Mouse (Mus musculus) liver, embryonic 13.5 days (tissue): ENCODE data around the gene Cemip2. TPM values are rescaled to one million over a fixed set of nuclear protein-coding genes. Genes with fewer than 3 reads are reported as not detected.
"Not testable (repeated sequence)": the region's sequence is repeated elsewhere in the genome, so short reads cannot be mapped to it uniquely, and the experiment has no call there.

Experiments
- ATAC-seq: fragments of 200-750 bp; cut with Nextera tagmentation; 2 replicates; pipeline ENCODE4 v1.8.0; 2017; ENCODE audit warnings: low read depth, mild to moderate bottlenecking, moderate number of reproducible peaks, moderate library complexity
- DNase-seq: peaks from one replicate; pipeline ENCODE4 v3.0.0; 2022
- H3K27ac ChIP-seq: fragments of 300-500 bp; sonication (generic); 2 replicates; pipeline ENCODE4 v1.5.1; 2015; ENCODE audit warnings: moderate library complexity, mild to moderate bottlenecking, inconsistent platforms
- H3K27me3 ChIP-seq: fragments of 300-500 bp; sonication (generic); 2 replicates; pipeline ENCODE4 v1.6.1; 2015; ENCODE audit warnings: mild to moderate bottlenecking, inconsistent platforms
- H3K36me3 ChIP-seq: fragments of 300-500 bp; sonication (generic); 2 replicates; pipeline ENCODE4 v1.6.1; 2015; ENCODE audit warnings: mild to moderate bottlenecking, inconsistent platforms
- H3K4me1 ChIP-seq: fragments of 300-500 bp; sonication (generic); replicated peaks from 2 replicates; pipeline ENCODE4 v1.6.1; 2015; ENCODE audit warnings: inconsistent platforms
- H3K4me2 ChIP-seq: fragments of 300-500 bp; sonication (generic); 2 replicates; pipeline ENCODE4 v1.6.1; 2015; ENCODE audit warnings: inconsistent platforms, mild to moderate bottlenecking, moderate library complexity
- H3K4me3 ChIP-seq: fragments of 300-500 bp; sonication (generic); replicated peaks from 2 replicates; pipeline ENCODE4 v1.5.1; 2015; ENCODE audit warnings: mild to moderate bottlenecking, inconsistent platforms
- H3K9ac ChIP-seq: fragments of 300-500 bp; sonication (generic); 2 replicates; pipeline ENCODE4 v1.6.1; 2015; ENCODE audit warnings: mild to moderate bottlenecking, inconsistent platforms
- H3K9me3 ChIP-seq: fragments of 300-500 bp; sonication (generic); replicated peaks from 2 replicates; pipeline ENCODE4 v1.6.1; 2016; ENCODE audit warnings: inconsistent platforms
- WGBS: fragments of 180-500 bp; shearing (Covaris S2); methylation state at CpG from one replicate; pipeline ENCODE4 v1.1.7; 2015; ENCODE audit not compliant: insufficient replicate concordance; 5-methylcytosine and 5-hydroxymethylcytosine counted together
- polyA plus RNA-seq: library from polyadenylated mRNA; unstranded; fragments of >200 nt; fragmentation: Nextera tagmentation; extraction: Ambion mirVana; gene quantifications from 2 replicates; pipeline ENCODE4 v1.2.1, GENCODE M21; 2015

Gene Cemip2
- polyA plus RNA-seq, 1 experiment from 2014 or later = 7.2 TPM

- DNase-seq (no peak), ATAC-seq (no peak)
- Histone ChIP-seq H3K27ac (no peak overlapping the region), H3K9ac (no peak overlapping the region), H3K4me3 (no peak overlapping the region), H3K4me2 (no peak overlapping the region), H3K9me3 (no peaks in the 10 kb centered on the region), H3K36me3 (peaks cover 11% of the 10 kb centered on the region; the same call in 1 of the 2 replicates), H3K4me1 (no peaks in the 10 kb centered on the region), H3K27me3 (no peaks in the 10 kb centered on the region)
- WGBS = 70% methylated on average over 12 of the region's 12 CpGs
Measured at GRCm38 (mm10) chr19:21858846-21859521, 80.8 kb downstream of the Cemip2 start.

- H3K4me2 ChIP-seq = no peak overlapping the region
- H3K9me3 ChIP-seq = no peaks in the 10 kb centered on the region
- no peak overlapping the region for H3K9ac ChIP-seq
- 69% methylated on average over 4 of the region's 5 CpGs for WGBS
- H3K4me1 ChIP-seq = no peaks in the 10 kb centered on the region
- no peak for DNase-seq
- no peak overlapping the region for H3K27ac ChIP-seq
- H3K27me3 ChIP-seq = no peaks in the 10 kb centered on the region
- no peak for ATAC-seq
- peaks cover 7% of the 10 kb centered on the region; the same call in 1 of the 2 replicates for H3K36me3 ChIP-seq
- no peak overlapping the region for H3K4me3 ChIP-seq
Measured at GRCm38 (mm10) chr19:21860132-21860531, 82.0 kb downstream of the Cemip2 start.

GRCm38 (mm10) chr19:21860894-21861293, 82.8 kb downstream of the Cemip2 start:
- 71% methylated on average over 6 of the region's 6 CpGs for WGBS
- ATAC-seq (no peak), DNase-seq (no peak)
- H3K9ac ChIP-seq = no peak overlapping the region
- peaks cover 5% of the 10 kb centered on the region; the same call in 1 of the 2 replicates for H3K36me3 ChIP-seq
- H3K27ac ChIP-seq = no peak overlapping the region
- H3K9me3 ChIP-seq = no peaks in the 10 kb centered on the region
- H3K4me3 ChIP-seq = no peak overlapping the region
- no peaks in the 10 kb centered on the region for H3K4me1 ChIP-seq
- H3K27me3 ChIP-seq = no peaks in the 10 kb centered on the region
- no peak overlapping the region for H3K4me2 ChIP-seq

GRCm38 (mm10) chr19:21862289-21862990, 84.3 kb downstream of the Cemip2 start:
- no peaks in the 10 kb centered on the region for H3K4me1 ChIP-seq

GRCm38 (mm10) chr19:21862991-21863931, 85.1 kb downstream of the Cemip2 start:
- Histone ChIP-seq H3K4me2 (no peak overlapping the region), H3K4me3 (no peak overlapping the region), H3K4me1 (no peaks in the 10 kb centered on the region), H3K27ac (no peak overlapping the region), H3K27me3 (no peaks in the 10 kb centered on the region), H3K9me3 (no peaks in the 10 kb centered on the region), H3K9ac (no peak overlapping the region), H3K36me3 (no peaks in the 10 kb centered on the region)
- DNase-seq = no peak
- 66% methylated on average over 9 of the region's 9 CpGs for WGBS
- no peak for ATAC-seq

More at GRCm38 (mm10) chr19:21862289-21862990, 84.3 kb downstream of the Cemip2 start:
- no peak overlapping the region for H3K9ac ChIP-seq
- DNase-seq (no peak), ATAC-seq (no peak)
- H3K27me3 ChIP-seq = no peaks in the 10 kb centered on the region
- H3K9me3 ChIP-seq = no peaks in the 10 kb centered on the region
- no peak overlapping the region for H3K27ac ChIP-seq
- no peak overlapping the region for H3K4me3 ChIP-seq
- H3K4me2 ChIP-seq = no peak overlapping the region
- H3K36me3 ChIP-seq = no peaks in the 10 kb centered on the region
- 67% methylated on average over 5 of the region's 5 CpGs for WGBS

GRCm38 (mm10) chr19:21865242-21866055, 87.3 kb downstream of the Cemip2 start:
- no peaks in the 10 kb centered on the region for H3K9me3 ChIP-seq
- no peaks in the 10 kb centered on the region for H3K36me3 ChIP-seq
- H3K4me3 ChIP-seq = no peak overlapping the region
- no peaks in the 10 kb centered on the region for H3K4me1 ChIP-seq
- 41% methylated on average over 7 of the region's 7 CpGs for WGBS
- H3K4me2 ChIP-seq = no peak overlapping the region
- DNase-seq = no peak
- H3K27ac ChIP-seq = no peak overlapping the region
- H3K9ac ChIP-seq = no peak overlapping the region
- ATAC-seq = no peak
- no peaks in the 10 kb centered on the region for H3K27me3 ChIP-seq

GRCm38 (mm10) chr19:21866094-21866493, 88.0 kb downstream of the Cemip2 start:
- Histone ChIP-seq H3K9me3 (no peaks in the 10 kb centered on the region), H3K4me3 (no peak overlapping the region), H3K4me1 (no peaks in the 10 kb centered on the region), H3K27ac (no peak overlapping the region), H3K36me3 (no peaks in the 10 kb centered on the region), H3K27me3 (no peaks in the 10 kb centered on the region), H3K4me2 (no peak overlapping the region), H3K9ac (no peak overlapping the region)
- ATAC-seq (no peak), DNase-seq (no peak)

- not testable (repeated sequence) for H3K9ac ChIP-seq, H3K9me3 ChIP-seq, H3K36me3 ChIP-seq, H3K4me3 ChIP-seq, H3K4me2 ChIP-seq, H3K4me1 ChIP-seq, H3K27me3 ChIP-seq, H3K27ac ChIP-seq, ATAC-seq, DNase-seq
- 66% methylated on average over 4 of the region's 4 CpGs for WGBS
Measured at GRCm38 (mm10) chr19:21866756-21867155, 88.6 kb downstream of the Cemip2 start.

- H3K9me3 ChIP-seq = no peaks in the 10 kb centered on the region
- no peak for ATAC-seq
- H3K27me3 ChIP-seq = no peaks in the 10 kb centered on the region
- H3K36me3 ChIP-seq = no peaks in the 10 kb centered on the region
- H3K4me3 ChIP-seq = no peak overlapping the region
- DNase-seq = no peak
- no peaks in the 10 kb centered on the region for H3K4me1 ChIP-seq
- H3K9ac ChIP-seq = no peak overlapping the region
- H3K4me2 ChIP-seq = no peak overlapping the region
- H3K27ac ChIP-seq = no peak overlapping the region
- WGBS = 58% methylated on average over 2 of the region's 2 CpGs
Measured at GRCm38 (mm10) chr19:21868471-21868870, 90.3 kb downstream of the Cemip2 start.

- ATAC-seq (no peak), DNase-seq (no peak)
- Histone ChIP-seq H3K9ac (no peak overlapping the region), H3K9me3 (no peaks in the 10 kb centered on the region), H3K4me3 (no peak overlapping the region), H3K4me1 (no peaks in the 10 kb centered on the region), H3K36me3 (no peaks in the 10 kb centered on the region), H3K27me3 (no peaks in the 10 kb centered on the region), H3K27ac (no peak overlapping the region), H3K4me2 (no peak overlapping the region)
- 44% methylated on average over 8 of the region's 8 CpGs for WGBS
Measured at GRCm38 (mm10) chr19:21882110-21882940, 104.2 kb downstream of the Cemip2 start.
